Mouse (Mus musculus) liver, adult 2 months (tissue): ENCODE data around the gene Cfap97d2. TPM values are rescaled to one million over a fixed set of nuclear protein-coding genes. Genes with fewer than 3 reads are reported as not detected.

Experiments
- DNase-seq: peaks from one replicate; pipeline ENCODE4 v3.0.0-alpha.2; 2011; ENCODE audit warnings: low read depth, low spot score; ENCODE audit errors: extremely low read depth
- H3K27ac ChIP-seq: fragments of 200-500 bp; replicated peaks from 2 replicates; pipeline ENCODE4 v1.5.1; 2012; ENCODE audit warnings: low read depth, mild to moderate bottlenecking, control low read depth, inconsistent platforms, low read length; ENCODE audit not compliant: insufficient read depth
- H3K27me3 ChIP-seq: fragments of 200-500 bp; 2 replicates; pipeline ENCODE4 v1.6.1; 2012; ENCODE audit warnings: mild to moderate bottlenecking, moderate library complexity, low read length, inconsistent platforms; ENCODE audit not compliant: control insufficient read depth, insufficient read depth
- H3K36me3 ChIP-seq: fragments of 200-500 bp; 2 replicates; pipeline ENCODE4 v1.6.1; 2012; ENCODE audit warnings: low read length, inconsistent platforms; ENCODE audit not compliant: control insufficient read depth, insufficient read depth
- H3K4me1 ChIP-seq: fragments of 200-500 bp; 2 replicates; pipeline ENCODE4 v1.6.1; 2011; ENCODE audit warnings: low read length; ENCODE audit not compliant: control insufficient read depth, insufficient read depth
- H3K4me3 ChIP-seq: fragments of 200-500 bp; 2 replicates; pipeline ENCODE4 v1.5.1; 2011; ENCODE audit warnings: low read depth, mild to moderate bottlenecking, control low read depth, low read length, moderate library complexity; ENCODE audit not compliant: insufficient read depth
- H3K79me2 ChIP-seq: fragments of 200-500 bp; 2 replicates; pipeline ENCODE4 v1.6.1; 2012; ENCODE audit warnings: inconsistent platforms, mild to moderate bottlenecking, low read length, moderate library complexity; ENCODE audit not compliant: control insufficient read depth, insufficient read depth
- H3K9ac ChIP-seq: fragments of 200-500 bp; 2 replicates; pipeline ENCODE4 v1.6.1; 2012; ENCODE audit warnings: low read depth, mild to moderate bottlenecking, control low read depth, inconsistent platforms, low read length
- CTCF ChIP-seq: fragments of 200-500 bp; IDR thresholded peaks from 2 replicates; pipeline ENCODE4 v1.5.1; 2011; ENCODE audit warnings: low read depth, low read length, control low read depth
- POLR2A ChIP-seq: fragments of 200-500 bp; IDR thresholded peaks from 2 replicates; pipeline ENCODE4 v1.6.1; 2011; ENCODE audit warnings: low read length, control low read depth; ENCODE audit not compliant: insufficient read depth; ENCODE audit errors: extremely low read depth
- WGBS: fragments of 180-500 bp; shearing (Covaris S2); methylation state at CpG from one replicate; pipeline ENCODE4 v1.1.7; 2018; 5-methylcytosine and 5-hydroxymethylcytosine counted together
- polyA plus RNA-seq: library from polyadenylated mRNA; depleted of rRNA; stranded (reverse); fragments of >200 nt; gene quantifications from 2 replicates; pipeline ENCODE4 v1.2.3, GENCODE M21; 2012
- total RNA-seq: library from RNA; depleted of rRNA; stranded (reverse); fragments of >200 nt; gene quantifications from 2 replicates; pipeline ENCODE4 v1.2.3, GENCODE M21; 2014

Cfap97d2 gene
- total and polyA plus RNA-seq, 2 experiments: not detected

DNA sequence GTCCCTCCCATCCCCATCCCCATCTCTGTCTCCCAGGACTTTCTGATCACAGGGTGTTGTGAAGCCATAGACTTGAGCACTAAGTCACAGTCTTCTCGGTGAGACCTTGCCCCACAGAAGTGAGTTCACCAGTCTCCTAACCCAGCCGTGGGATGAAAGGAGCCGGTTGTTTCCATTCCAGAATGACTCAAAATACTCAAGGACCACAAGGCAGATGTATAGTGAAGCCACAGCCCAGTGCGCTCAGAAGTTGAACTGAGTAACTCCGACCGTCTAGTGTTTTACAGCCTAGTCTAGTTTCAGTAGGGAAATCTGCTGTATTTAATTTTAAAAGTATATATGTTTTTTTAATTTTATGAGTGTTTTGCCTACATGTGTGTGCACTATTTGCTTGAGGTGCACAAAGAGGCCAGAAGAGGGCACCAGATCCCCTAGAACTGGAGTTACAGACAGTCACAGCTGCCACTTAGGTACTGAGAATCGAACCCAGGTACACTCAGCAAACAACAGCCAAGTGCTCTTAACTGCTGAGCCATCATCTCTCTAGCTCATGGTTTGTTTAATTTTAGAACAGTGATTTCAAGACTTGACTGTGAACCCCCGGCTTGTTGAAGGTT lies 18.5 kb upstream of the Cfap97d2 start:
- no peak for DNase-seq
- H3K4me1 ChIP-seq: no peaks in the 10 kb centered on the region
- H3K27ac ChIP-seq: no peak overlapping the region
- H3K4me3 ChIP-seq: no peak overlapping the region
- 96% methylated on average over 8 of the region's 8 CpGs for WGBS
- no peaks in the 10 kb centered on the region for H3K36me3 ChIP-seq
- H3K9ac ChIP-seq: no peak overlapping the region
- no peaks in the 10 kb centered on the region for H3K27me3 ChIP-seq
- no peak for TF ChIP-seq CTCF
- no peak for TF ChIP-seq POLR2A
- H3K79me2 ChIP-seq: no peaks in the 10 kb centered on the region

DNA sequence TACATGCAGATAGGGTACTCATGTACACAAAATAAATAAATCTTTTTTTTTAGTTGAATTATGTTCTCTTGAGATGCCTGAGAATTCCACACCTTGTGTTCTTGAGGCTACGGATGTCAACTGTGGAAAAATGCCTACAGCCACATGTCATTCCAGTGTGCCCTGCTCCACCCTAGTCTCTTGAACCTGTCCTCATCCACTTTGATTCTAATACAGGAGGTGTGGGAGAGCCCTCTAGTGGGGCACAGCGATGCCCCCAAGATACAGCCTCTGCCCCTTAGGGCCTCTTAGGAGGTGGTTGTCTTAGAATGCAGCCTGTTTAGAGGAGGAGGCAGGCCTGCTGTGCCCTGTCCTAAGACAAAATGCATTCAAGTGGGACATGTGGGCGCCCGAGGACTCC lies 17.7 kb upstream of the Cfap97d2 start:
- Histone ChIP-seq H3K79me2 (no peaks in the 10 kb centered on the region), H3K27ac (no peak overlapping the region), H3K4me3 (no peak overlapping the region), H3K27me3 (no peaks in the 10 kb centered on the region), H3K4me1 (no peaks in the 10 kb centered on the region), H3K36me3 (no peaks in the 10 kb centered on the region), H3K9ac (no peak overlapping the region)
- no peak for TF ChIP-seq POLR2A
- 0 out of 2 replicates have a peak, but pooled peaks have one; percentile 24 for TF ChIP-seq CTCF
- 85% methylated on average over 4 of the region's 4 CpGs for WGBS
- no peak for DNase-seq

DNA sequence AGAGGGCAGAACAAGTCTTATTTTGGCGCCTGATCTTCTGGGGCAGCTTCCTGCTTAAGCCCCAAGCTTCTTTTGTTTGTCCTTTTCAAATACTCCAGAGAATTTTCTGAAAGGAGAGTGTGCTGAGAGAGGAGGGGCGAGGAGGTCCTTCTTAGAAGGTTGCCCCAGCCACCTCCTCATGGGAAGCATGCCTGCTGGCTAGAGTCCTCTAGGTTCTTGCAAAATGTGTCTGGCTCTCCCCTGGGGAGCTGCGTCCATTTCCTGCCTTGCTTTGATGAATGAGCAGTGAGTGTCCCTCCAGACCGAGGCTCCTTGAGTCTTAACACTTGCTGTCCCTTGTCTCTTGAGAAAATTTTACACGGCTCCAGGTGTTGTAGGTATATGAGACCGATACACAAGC lies 17.2 kb upstream of the Cfap97d2 start:
- 73% methylated on average over 6 of the region's 6 CpGs for WGBS
- H3K27me3 ChIP-seq: no peaks in the 10 kb centered on the region
- DNase-seq: no peak

DNA sequence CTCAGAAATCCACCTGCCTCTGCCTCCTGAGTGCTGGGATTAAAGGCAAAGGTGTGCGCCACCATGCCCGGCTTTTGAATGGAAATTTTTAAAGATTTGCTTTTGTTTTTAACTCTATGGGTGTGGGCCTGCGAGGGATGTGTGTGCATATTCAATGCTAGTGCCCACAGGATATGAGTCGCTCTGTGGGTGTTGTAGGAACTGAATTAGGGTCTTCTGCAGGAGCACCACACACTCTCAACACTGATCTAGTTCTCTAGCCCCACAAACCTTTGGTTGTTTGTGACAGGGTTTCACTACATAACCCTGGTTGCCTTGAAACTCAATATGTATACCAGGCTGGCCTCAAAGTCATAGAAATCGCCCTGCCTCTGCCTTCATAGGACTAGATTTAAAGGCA lies 16.4 kb upstream of the Cfap97d2 start:
- H3K27me3 ChIP-seq: no peaks in the 10 kb centered on the region
- no peak for TF ChIP-seq CTCF
- TF ChIP-seq POLR2A: no peak
- H3K36me3 ChIP-seq: no peaks in the 10 kb centered on the region
- DNase-seq: no peak
- no peak overlapping the region for H3K4me3 ChIP-seq
- WGBS: 86% methylated on average over 5 of the region's 5 CpGs
- H3K27ac ChIP-seq: no peak overlapping the region
- no peaks in the 10 kb centered on the region for H3K4me1 ChIP-seq
- no peak overlapping the region for H3K9ac ChIP-seq
- no peaks in the 10 kb centered on the region for H3K79me2 ChIP-seq

More for the DNA sequence above, 17.2 kb upstream of the Cfap97d2 start:
- no peaks in the 10 kb centered on the region for H3K79me2 ChIP-seq
- no peaks in the 10 kb centered on the region for H3K36me3 ChIP-seq
- H3K4me1 ChIP-seq: no peaks in the 10 kb centered on the region
- TF ChIP-seq POLR2A: no peak
- TF ChIP-seq CTCF: no peak
- H3K9ac ChIP-seq: no peak overlapping the region
- H3K4me3 ChIP-seq: no peak overlapping the region
- H3K27ac ChIP-seq: no peak overlapping the region

DNA sequence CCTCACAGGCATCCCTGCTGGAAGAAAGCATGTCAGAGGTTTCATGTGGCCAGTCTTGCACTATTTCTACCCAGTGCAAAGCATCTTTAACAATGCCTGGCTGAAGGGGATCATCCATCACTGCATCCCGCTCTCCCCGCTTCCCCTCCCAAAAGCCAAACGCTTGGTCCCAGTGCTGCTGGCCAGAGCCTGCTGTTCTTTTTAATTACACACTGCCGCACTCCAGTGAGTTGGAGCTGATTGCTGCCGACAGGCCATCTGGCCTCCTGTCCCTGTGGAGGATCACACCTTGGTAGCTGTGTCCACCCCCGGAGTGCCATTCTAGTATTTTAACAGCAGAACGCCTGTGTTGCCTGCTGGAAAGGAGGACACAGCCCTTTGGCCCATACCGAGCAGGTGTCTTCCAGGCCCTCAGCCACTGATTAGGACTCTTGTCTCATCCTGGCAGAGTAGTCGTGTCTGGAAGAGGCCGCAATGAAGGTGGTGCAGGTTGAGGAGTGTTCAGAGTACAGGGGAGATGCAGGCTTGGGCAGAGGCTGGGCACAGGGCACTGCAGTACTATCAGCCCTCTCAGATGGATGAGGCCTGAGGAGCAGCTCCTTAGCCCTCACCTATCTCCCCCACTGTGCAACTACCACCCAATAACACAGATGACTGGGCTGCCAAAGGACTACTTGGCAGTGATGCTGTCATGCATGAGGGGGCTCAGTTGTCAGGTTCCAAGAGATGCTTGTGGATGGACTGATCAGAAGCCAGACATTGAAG lies 13.2 kb upstream of the Cfap97d2 start:
- no peak for DNase-seq
- Histone ChIP-seq H3K4me1 (no peaks in the 10 kb centered on the region), H3K27ac (no peak overlapping the region), H3K79me2 (no peaks in the 10 kb centered on the region), H3K36me3 (no peaks in the 10 kb centered on the region), H3K9ac (no peak overlapping the region), H3K27me3 (no peaks in the 10 kb centered on the region), H3K4me3 (no peak overlapping the region)
- TF ChIP-seq CTCF: no peak
- TF ChIP-seq POLR2A: no peak
- 90% methylated on average over 10 of the region's 10 CpGs for WGBS

DNA sequence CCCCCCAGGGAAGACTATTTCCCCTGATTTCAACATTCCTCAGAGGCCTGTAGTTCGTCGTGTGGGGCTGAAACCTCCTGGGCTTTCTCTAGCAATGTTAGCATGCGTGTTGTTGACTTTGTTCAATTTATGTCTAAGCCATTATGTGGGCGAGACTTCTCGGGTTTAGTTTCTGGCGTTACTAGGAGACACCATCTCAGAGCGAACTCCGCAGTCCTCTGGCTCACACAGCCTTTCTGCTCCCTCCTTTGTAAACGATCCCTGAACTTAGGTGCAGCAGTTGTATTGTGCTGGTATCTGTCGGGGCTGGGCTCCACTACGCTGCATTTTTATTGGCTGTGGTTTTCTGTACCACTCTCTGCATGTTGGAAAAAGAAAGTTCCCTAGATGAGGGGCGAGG lies 11.0 kb upstream of the Cfap97d2 start:
- TF ChIP-seq CTCF (no peak), POLR2A (no peak)
- H3K4me3 ChIP-seq: no peak overlapping the region
- no peak overlapping the region for H3K27ac ChIP-seq
- H3K4me1 ChIP-seq: no peaks in the 10 kb centered on the region
- H3K79me2 ChIP-seq: no peaks in the 10 kb centered on the region
- DNase-seq: no peak
- H3K27me3 ChIP-seq: no peaks in the 10 kb centered on the region
- no peaks in the 10 kb centered on the region for H3K36me3 ChIP-seq
- 65% methylated on average over 12 of the region's 12 CpGs for WGBS
- H3K9ac ChIP-seq: no peak overlapping the region
